Mouse (Mus musculus): ENCODE results near the gene Wdr73.

DNA sequence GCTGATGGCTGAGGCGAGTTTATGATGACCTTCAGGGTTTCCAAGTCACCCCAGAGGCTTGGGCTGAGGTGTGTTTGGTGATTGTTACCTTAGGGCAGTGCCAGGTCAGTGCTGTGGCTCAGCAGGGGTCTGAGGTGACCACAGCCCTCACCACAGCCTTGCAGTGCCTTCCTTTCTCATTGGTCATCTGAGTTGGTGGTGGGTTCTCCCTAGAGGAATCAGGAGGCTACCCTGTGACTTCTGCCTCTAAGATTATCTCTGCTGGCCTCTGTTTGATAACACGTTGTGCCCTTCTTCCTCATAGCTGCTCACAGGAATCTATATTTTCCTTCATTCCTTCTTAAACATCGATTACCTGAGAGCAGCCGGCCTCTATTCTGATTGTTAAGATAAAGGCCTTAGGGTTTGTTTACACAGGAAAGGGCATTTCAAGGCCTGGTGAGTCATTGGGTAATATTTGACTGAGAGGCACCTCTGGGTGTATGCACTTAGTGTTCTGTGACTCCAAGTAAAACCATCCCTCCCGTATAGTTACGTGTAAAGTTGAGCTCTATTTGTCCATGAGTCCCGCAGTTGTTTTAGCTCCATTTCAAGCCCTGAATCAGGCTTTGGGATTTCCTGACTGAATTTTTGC is 34.4 kb downstream of the Wdr73 start:
- TF ChIP-seq NELFE (IDR thresholded peaks at IDR 0.05; ENCODE audit: low read depth, low read length) (no peak), ETS1 (IDR thresholded peaks at IDR 0.05; ENCODE audit: low read depth, low read length) (no peak), ZC3H11A (IDR thresholded peaks at IDR 0.05; ENCODE audit: low read depth, low read length) (no peak), EP300 (IDR thresholded peaks at IDR 0.05; ENCODE audit: low read depth in 1 of 2, low read length in 2 of 2) (no peak), CTCF (IDR thresholded peaks at IDR 0.05 in 2 of 3, conservative IDR thresholded peaks at IDR 0.05 in 1 of 3; ENCODE audit: control insufficient read depth in 1 of 3, insufficient read depth in 1 of 3, low read depth in 2 of 3, low read length in 3 of 3, poor library complexity in 1 of 3, severe bottlenecking in 1 of 3) (no peak), ELF1 (IDR thresholded peaks at IDR 0.05; ENCODE audit: low read depth, low read length) (no peak), GATA1 (IDR thresholded peaks at IDR 0.05; ENCODE audit: low read depth, low read length) (peak; percentile 62), BHLHE40 (IDR thresholded peaks at IDR 0.05; ENCODE audit: borderline replicate concordance, low read depth, low read length) (no peak), MYC (IDR thresholded peaks at IDR 0.05; ENCODE audit: low read depth, low read length) (no peak), POLR2A (IDR thresholded peaks at IDR 0.05; ENCODE audit: control insufficient read depth in 1 of 2, insufficient read depth in 1 of 2, low read depth in 1 of 2, low read length in 2 of 2, poor library complexity in 1 of 2) (no peak), ZMIZ1 (IDR thresholded peaks at IDR 0.05; ENCODE audit: low read depth, low read length) (no peak), TAL1 (IDR thresholded peaks at IDR 0.05; ENCODE audit: low read length) (0 out of 2 replicates have a peak, but pooled peaks have one; percentile 8), CHD2 (IDR thresholded peaks at IDR 0.05; ENCODE audit: low read length) (no peak), MAFK (IDR thresholded peaks at IDR 0.05; ENCODE audit: borderline replicate concordance, low read depth, low read length) (no peak)
